Mouse (Mus musculus): Measurements from ENCODE around the gene Nfib. TPM values are rescaled to one million over a fixed set of nuclear protein-coding genes. Genes with fewer than 3 reads are reported as not detected.
"Not testable (repeated sequence)": the region's sequence is repeated elsewhere in the genome, so short reads cannot be mapped to it uniquely, and the experiment has no call there.

Gene Nfib
- polyA plus RNA-seq, 2 experiments from 2014 or later = 0.20 TPM; not detected in 1

GRCm38 (mm10) chr4:82286931-82287330, 418.6 kb downstream of the Nfib start:
- no peak for ATAC-seq

GRCm38 (mm10) chr4:82283536-82283935, 422.0 kb downstream of the Nfib start:
- no peak for ATAC-seq

GRCm38 (mm10) chr4:82275996-82276395, 429.6 kb downstream of the Nfib start:
- ATAC-seq = no peak

GRCm38 (mm10) chr4:82273049-82273754, 432.3 kb downstream of the Nfib start:
- ATAC-seq = no peak

- no peak for ATAC-seq
Observed at GRCm38 (mm10) chr4:82272099-82272498, 433.5 kb downstream of the Nfib start.

- no peak for ATAC-seq
Observed at GRCm38 (mm10) chr4:82271547-82271946, 434.0 kb downstream of the Nfib start.

- ATAC-seq = no peak
Observed at GRCm38 (mm10) chr4:82267832-82268778, 437.4 kb downstream of the Nfib start.

GRCm38 (mm10) chr4:82266066-82266619, 439.4 kb downstream of the Nfib start:
- no peak for ATAC-seq

- not testable (repeated sequence) for ATAC-seq
Observed at GRCm38 (mm10) chr4:82258545-82258944, 447.0 kb downstream of the Nfib start.

- ATAC-seq = no peak
Observed at GRCm38 (mm10) chr4:82252054-82252453, 453.5 kb downstream of the Nfib start.

GRCm38 (mm10) chr4:82250355-82250659, 455.2 kb downstream of the Nfib start:
- ATAC-seq = no peak

GRCm38 (mm10) chr4:82249518-82250354, 455.8 kb downstream of the Nfib start:
- no peak for ATAC-seq

- ATAC-seq = no peak
Observed at GRCm38 (mm10) chr4:82248961-82249360, 456.6 kb downstream of the Nfib start.

- ATAC-seq = no peak
Observed at GRCm38 (mm10) chr4:82248031-82248430, 457.5 kb downstream of the Nfib start.

GRCm38 (mm10) chr4:82246290-82246689, 459.3 kb downstream of the Nfib start:
- ATAC-seq = no peak

Other genes with a start within 250 kb of the Nfib start
- gene Zdhhc21, start 154.2 kb upstream of the Nfib start, polyA plus RNA-seq (2017; shearing (Covaris generic)) = 10 to 100 TPM; 12.0 to 12.1 TPM
- not detected for gene Cer1, start 179.4 kb upstream of the Nfib start, polyA plus RNA-seq (2017; shearing (Covaris generic))